Mouse (Mus musculus) regulatory T cell (primary cell): ENCODE results near the gene Gm45844.
"Not testable (repeated sequence)": the region's sequence is repeated elsewhere in the genome, so short reads cannot be mapped to it uniquely, and the experiment has no call there.

ENCODE experiments used
- in situ Hi-C: fragments of 300-600 bp; cut with MboI, MseI; formaldehyde crosslinking; loops from one replicate; pipeline ENCODE4 v1.15.1; 2025; ENCODE audit warnings: high pct_unique_total_duplicates

Gene Gm45844

GRCm38 (mm10) chr7:7277966-7278567, at the start of gene Gm45844:
TSS of gene Gm45844 (minus strand) at chr7:7278289.
- in situ Hi-C loops: loop anchor here (25.0 kb wide), 1 partner anchor 341 kb away; no protein-coding TSS in a partner anchor

- in situ Hi-C loops: loop anchor here (5.0 to 25.0 kb wide), 3 partner anchors 358 to 1161 kb away; no protein-coding TSS in a partner anchor
Observed at GRCm38 (mm10) chr7:7295595-7295994, 17.5 kb upstream of the Gm45844 start.

- in situ Hi-C loops: loop anchor here (25.0 kb wide), 1 partner anchor 344 kb away; no protein-coding TSS in a partner anchor
Observed at GRCm38 (mm10) chr7:7281383-7281782, 3.3 kb upstream of the Gm45844 start.

GRCm38 (mm10) chr7:7277556-7277955, 533 bp downstream of the Gm45844 start:
- in situ Hi-C loops: loop anchor here (25.0 kb wide), 1 partner anchor 340 kb away; no protein-coding TSS in a partner anchor

GRCm38 (mm10) chr7:7247228-7247627, 30.9 kb downstream of the Gm45844 start, which contains the start of gene Vmn2r29:
TSS of gene Vmn2r29 (minus strand) at chr7:7247328.
- in situ Hi-C loops: loop anchor here (25.0 kb wide), 1 partner anchor 715 kb away; no protein-coding TSS in a partner anchor

- in situ Hi-C loops: not testable (repeated sequence)
Observed at GRCm38 (mm10) chr7:7209313-7210151, 68.6 kb downstream of the Gm45844 start, which contains the start of gene Zfp772. TSS of gene Zfp772 (minus strand) at chr7:7209998.

- in situ Hi-C loops: no loop called here
Observed at GRCm38 (mm10) chr7:7188191-7188942, 89.7 kb downstream of the Gm45844 start.

- in situ Hi-C loops: no loop called here
Observed at GRCm38 (mm10) chr7:7187417-7188190, 90.5 kb downstream of the Gm45844 start.

GRCm38 (mm10) chr7:7185897-7186296, 92.2 kb downstream of the Gm45844 start:
- in situ Hi-C loops: no loop called here

- in situ Hi-C loops: loop anchor here (10.0 kb wide), 1 partner anchor 47 kb away; the partner anchor contains the start of gene Zfp954
Observed at GRCm38 (mm10) chr7:7171227-7172147, 106.6 kb downstream of the Gm45844 start, which contains the start of gene Zfp418. TSS of gene Zfp418 (plus strand) at chr7:7171330.
